Mouse (Mus musculus): ENCODE measurements around the gene Fbxl19. TPM values are rescaled to one million over a fixed set of nuclear protein-coding genes. Genes with fewer than 3 reads are reported as not detected.
"Not testable (repeated sequence)": the region's sequence is repeated elsewhere in the genome, so short reads cannot be mapped to it uniquely, and the experiment has no call there.

Gene Fbxl19
- polyA plus RNA-seq, 1 experiment from 2014 or later: 5.7 TPM

GRCm38 (mm10) chr7:127770039-127770905 lies 25.9 kb downstream of the Fbxl19 start:
- Histone ChIP-seq H3K27ac (replicated peaks) (peak overlapping the region; percentile 95), H3K9me3 (replicated peaks) (no peaks in the 10 kb centered on the region), H3K27me3 (no peaks in the 10 kb centered on the region), H3K9ac (peak overlapping the region; percentile 93), H3K4me3 (replicated peaks) (peak overlapping the region; percentile 79), H3K36me3 (peaks cover 26% of the 10 kb centered on the region), H3K4me1 (peaks cover 40% of the 10 kb centered on the region), H3K4me2 (replicated peaks) (peak overlapping the region; percentile 89)
- 1% methylated on average over 27 of the region's 27 CpGs for WGBS
- ATAC-seq (ENCODE audit: insufficient number of reproducible peaks, low FRiP score, low TSS enrichment, low read depth): no peak; the same call in 1 of the 2 replicates

- Histone ChIP-seq H3K9me3 (replicated peaks) (no peaks in the 10 kb centered on the region), H3K36me3 (peaks cover 16% of the 10 kb centered on the region), H3K27ac (replicated peaks) (peak overlapping the region; percentile 95; the same call in 1 of the 2 replicates), H3K4me2 (replicated peaks) (peak overlapping the region; percentile 89), H3K9ac (0 out of 2 replicates have a peak overlapping the region, but pooled peaks have one; percentile 15), H3K4me3 (replicated peaks) (peak overlapping the region; percentile 79), H3K27me3 (no peaks in the 10 kb centered on the region), H3K4me1 (peaks cover 44% of the 10 kb centered on the region)
- ATAC-seq (ENCODE audit: insufficient number of reproducible peaks, low FRiP score, low TSS enrichment, low read depth): no peak
- WGBS: 62% methylated on average over 5 of the region's 5 CpGs
Measured at GRCm38 (mm10) chr7:127771262-127771661, 26.9 kb downstream of the Fbxl19 start.

GRCm38 (mm10) chr7:127772080-127772479 lies 27.7 kb downstream of the Fbxl19 start:
- no peaks in the 10 kb centered on the region for H3K9me3 ChIP-seq (replicated peaks)
- no peak overlapping the region for H3K9ac ChIP-seq
- H3K4me3 ChIP-seq (replicated peaks): no peak overlapping the region
- H3K27me3 ChIP-seq: no peaks in the 10 kb centered on the region
- no peak overlapping the region for H3K4me2 ChIP-seq (replicated peaks)
- 61% methylated on average over 3 of the region's 3 CpGs for WGBS
- H3K27ac ChIP-seq (replicated peaks): 0 out of 2 replicates have a peak overlapping the region, but pooled peaks have one; percentile 17
- peaks cover 44% of the 10 kb centered on the region for H3K4me1 ChIP-seq
- H3K36me3 ChIP-seq: peaks cover 11% of the 10 kb centered on the region
- no peak for ATAC-seq (ENCODE audit: insufficient number of reproducible peaks, low FRiP score, low TSS enrichment, low read depth)

GRCm38 (mm10) chr7:127772557-127772956 lies 28.2 kb downstream of the Fbxl19 start:
- Histone ChIP-seq H3K27ac (replicated peaks) (no peak overlapping the region), H3K27me3 (no peaks in the 10 kb centered on the region), H3K36me3 (peaks cover 6% of the 10 kb centered on the region), H3K4me3 (replicated peaks) (no peak overlapping the region), H3K9ac (no peak overlapping the region), H3K9me3 (replicated peaks) (no peaks in the 10 kb centered on the region), H3K4me2 (replicated peaks) (no peak overlapping the region), H3K4me1 (peaks cover 44% of the 10 kb centered on the region)
- no peak for ATAC-seq (ENCODE audit: insufficient number of reproducible peaks, low FRiP score, low TSS enrichment, low read depth)
- WGBS: 85% methylated on average over 1 of the region's 1 CpGs

GRCm38 (mm10) chr7:127773664-127774384 lies 29.5 kb downstream of the Fbxl19 start:
- 39% methylated on average over 9 of the region's 9 CpGs for WGBS
- Histone ChIP-seq H3K36me3 (0 out of 2 replicates have a peak, but pooled peaks cover under 1% of the 10 kb centered on the region), H3K9ac (no peak overlapping the region), H3K9me3 (replicated peaks) (no peaks in the 10 kb centered on the region), H3K27me3 (no peaks in the 10 kb centered on the region), H3K27ac (replicated peaks) (no peak overlapping the region), H3K4me1 (peaks cover 42% of the 10 kb centered on the region), H3K4me2 (replicated peaks) (no peak overlapping the region), H3K4me3 (replicated peaks) (no peak overlapping the region)
- ATAC-seq (ENCODE audit: insufficient number of reproducible peaks, low FRiP score, low TSS enrichment, low read depth): no peak

- Histone ChIP-seq H3K36me3 (peaks cover 19% of the 10 kb centered on the region), H3K27ac (replicated peaks) (peak overlapping the region; percentile 99; the same call in 1 of the 2 replicates), H3K9ac (peak overlapping the region; percentile 83; the same call in 1 of the 2 replicates), H3K4me1 (peaks cover 32% of the 10 kb centered on the region), H3K4me3 (replicated peaks) (peak overlapping the region; percentile 87), H3K4me2 (replicated peaks) (peak overlapping the region; percentile 79)
- WGBS: 69% methylated on average over 7 of the region's 7 CpGs
- not testable (repeated sequence) for ATAC-seq (ENCODE audit: insufficient number of reproducible peaks, low FRiP score, low TSS enrichment, low read depth); H3K9me3 ChIP-seq (replicated peaks); H3K27me3 ChIP-seq
Measured at GRCm38 (mm10) chr7:127775837-127776236, 31.5 kb downstream of the Fbxl19 start.

- Histone ChIP-seq H3K27ac (replicated peaks) (peak within 1 kb of the TSS; percentile 99), H3K36me3 (peaks cover 25% of the 10 kb centered on the region), H3K9me3 (replicated peaks) (no peaks in the 10 kb centered on the region), H3K27me3 (no peaks in the 10 kb centered on the region), H3K9ac (peak within 1 kb of the TSS; percentile 83), H3K4me2 (replicated peaks) (peak within 1 kb of the TSS; percentile 79), H3K4me3 (replicated peaks) (peak within 1 kb of the TSS; percentile 87), H3K4me1 (peaks cover 26% of the 10 kb centered on the region)
- peak; percentile 78 for ATAC-seq (ENCODE audit: insufficient number of reproducible peaks, low FRiP score, low TSS enrichment, low read depth)
- under 1% methylated on average over 23 of the region's 23 CpGs for WGBS
Measured at GRCm38 (mm10) chr7:127776426-127776825, 32.1 kb downstream of the Fbxl19 start, which contains the start of gene Setd1a. Gene Setd1a (plus strand): TSS chr7:127776670.

GRCm38 (mm10) chr7:127776878-127777473 lies 32.6 kb downstream of the Fbxl19 start:
- peaks cover 31% of the 10 kb centered on the region for H3K36me3 ChIP-seq
- H3K4me3 ChIP-seq (replicated peaks): peak overlapping the region; percentile 87
- H3K9me3 ChIP-seq (replicated peaks): no peaks in the 10 kb centered on the region
- under 1% methylated on average over 69 of the region's 70 CpGs for WGBS
- H3K4me1 ChIP-seq: peaks cover 24% of the 10 kb centered on the region
- H3K4me2 ChIP-seq (replicated peaks): peak overlapping the region; percentile 79
- H3K27me3 ChIP-seq: no peaks in the 10 kb centered on the region
- ATAC-seq (ENCODE audit: insufficient number of reproducible peaks, low FRiP score, low TSS enrichment, low read depth): peak; percentile 90
- H3K27ac ChIP-seq (replicated peaks): peak overlapping the region; percentile 99
- H3K9ac ChIP-seq: peak overlapping the region; percentile 83

- no peaks in the 10 kb centered on the region for H3K9me3 ChIP-seq (replicated peaks)
- peak overlapping the region; percentile 83 for H3K9ac ChIP-seq
- H3K4me2 ChIP-seq (replicated peaks): peak overlapping the region; percentile 79
- peaks cover 38% of the 10 kb centered on the region for H3K36me3 ChIP-seq
- H3K27ac ChIP-seq (replicated peaks): peak overlapping the region; percentile 99
- 2% methylated on average over 62 of the region's 66 CpGs for WGBS
- peak overlapping the region; percentile 87 for H3K4me3 ChIP-seq (replicated peaks)
- ATAC-seq (ENCODE audit: insufficient number of reproducible peaks, low FRiP score, low TSS enrichment, low read depth): peak; percentile 51
- H3K27me3 ChIP-seq: no peaks in the 10 kb centered on the region
- H3K4me1 ChIP-seq: peaks cover 24% of the 10 kb centered on the region
Measured at GRCm38 (mm10) chr7:127777474-127778266, 33.3 kb downstream of the Fbxl19 start.

- H3K9ac ChIP-seq: peak overlapping the region; percentile 83
- WGBS: 78% methylated on average over 4 of the region's 4 CpGs
- no peaks in the 10 kb centered on the region for H3K27me3 ChIP-seq
- no peaks in the 10 kb centered on the region for H3K9me3 ChIP-seq (replicated peaks)
- H3K4me2 ChIP-seq (replicated peaks): peak overlapping the region; percentile 79
- peaks cover 24% of the 10 kb centered on the region for H3K4me1 ChIP-seq
- H3K36me3 ChIP-seq: peaks cover 41% of the 10 kb centered on the region
- no peak for ATAC-seq (ENCODE audit: insufficient number of reproducible peaks, low FRiP score, low TSS enrichment, low read depth)
- no peak overlapping the region for H3K27ac ChIP-seq (replicated peaks)
- peak overlapping the region; percentile 87 for H3K4me3 ChIP-seq (replicated peaks)
Measured at GRCm38 (mm10) chr7:127778350-127778749, 34.0 kb downstream of the Fbxl19 start.

Measured in embryonic facial prominence, embryonic 15.5 days (tissue).